Mouse (Mus musculus) G1E-ER4 (cell line): ENCODE data around the gene Rrnad1. TPM values are rescaled to one million over a fixed set of nuclear protein-coding genes. Genes with fewer than 3 reads are reported as not detected.

Source experiments
- GATA1 ChIP-seq: IDR thresholded peaks from one replicate; pipeline ENCODE4 v1.8.0; 2012; ENCODE audit warnings: low read length, inconsistent platforms
- polyA plus RNA-seq: library from polyadenylated mRNA; stranded (reverse); fragments of >175 nt; gene quantifications from 2 replicates; pipeline ENCODE4 v1.2.3, GENCODE M21; 2012

The Rrnad1 gene
- polyA plus RNA-seq, 1 experiment, result 16.3 TPM

DNA sequence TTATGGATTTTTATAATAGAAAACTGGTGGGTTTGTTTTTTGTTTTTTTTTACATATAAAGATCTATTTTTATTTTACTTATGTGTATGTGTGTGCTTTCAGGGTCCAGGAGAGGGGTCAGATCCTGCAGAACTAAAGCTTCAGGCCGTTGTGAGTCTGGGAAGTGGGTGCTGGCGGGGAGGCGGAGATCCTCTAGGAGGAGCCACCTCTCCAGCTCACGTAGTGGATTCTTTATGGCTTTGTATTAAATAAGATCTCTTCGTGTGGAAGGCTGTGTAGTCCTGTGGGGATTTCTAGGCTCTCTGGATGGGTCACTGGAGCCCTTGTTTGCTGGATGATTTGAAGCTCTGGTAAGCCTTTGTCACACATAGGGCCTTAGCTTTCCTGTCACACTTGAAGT is 10.1 kb upstream of the Rrnad1 start:
- TF ChIP-seq GATA1, result no peak

DNA sequence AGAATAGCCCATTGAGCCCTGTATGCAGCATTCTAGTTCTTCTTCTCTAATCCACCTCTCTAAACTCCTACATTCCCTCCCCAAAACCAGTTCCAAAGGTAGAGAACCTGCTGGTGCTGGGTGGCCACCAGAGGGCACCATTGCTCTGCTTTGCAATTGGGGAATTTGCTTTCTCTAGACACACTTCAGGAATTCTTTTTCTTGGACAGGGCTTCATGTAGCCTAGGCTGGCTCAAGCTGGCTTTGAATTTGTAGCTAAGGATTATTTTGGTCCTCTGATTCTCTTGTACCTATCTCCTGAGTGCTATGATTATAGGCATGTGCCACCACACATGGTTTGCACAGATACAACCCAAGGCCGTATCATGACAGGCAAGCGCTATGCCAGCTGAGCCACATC is 5.3 kb upstream of the Rrnad1 start:
- no peak for TF ChIP-seq GATA1

DNA sequence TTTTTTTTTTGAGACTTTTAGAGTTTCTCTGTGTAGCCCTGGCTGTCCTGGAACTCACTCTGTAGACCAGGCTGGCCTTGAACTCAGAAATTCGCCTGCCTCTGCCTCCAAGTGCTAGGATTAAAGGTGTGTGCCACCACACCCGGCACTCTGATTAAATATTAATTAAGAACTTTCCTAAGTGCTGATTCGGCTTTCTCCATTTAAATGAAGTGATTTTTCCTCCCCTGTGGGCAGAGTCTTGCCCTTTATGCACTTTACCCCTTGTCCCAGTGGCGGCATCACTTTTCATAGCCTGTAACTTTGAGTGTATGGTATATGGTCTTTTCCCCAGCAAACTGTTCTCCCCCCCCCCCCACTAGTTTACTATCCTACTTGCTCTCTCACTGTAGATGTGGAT is 4.7 kb upstream of the Rrnad1 start:
- no peak for TF ChIP-seq GATA1

GRCm38 (mm10) chr3:87934501-87934900 is 4.0 kb upstream of the Rrnad1 start:
- TF ChIP-seq GATA1, result no peak

DNA sequence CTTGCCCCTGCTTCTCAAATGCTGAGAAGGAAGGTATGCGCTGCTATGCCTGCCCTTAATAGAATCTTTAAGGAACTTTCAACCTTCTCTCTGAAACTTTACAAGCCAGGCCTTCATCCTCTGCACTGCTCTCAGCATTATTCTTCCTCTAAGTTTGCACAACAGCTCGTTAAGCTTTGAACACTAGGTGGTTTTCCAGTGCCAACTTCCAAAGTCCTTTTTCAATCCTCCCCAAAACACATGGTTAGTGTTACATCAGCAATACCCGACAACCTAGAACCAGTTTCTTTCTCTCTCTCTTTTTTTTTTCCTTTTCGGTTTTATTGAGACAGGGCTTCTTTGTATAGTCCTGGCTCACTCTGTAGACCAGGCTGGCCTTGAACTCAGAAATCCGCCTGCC is 3.5 kb upstream of the Rrnad1 start:
- no peak for TF ChIP-seq GATA1

- no peak for TF ChIP-seq GATA1
Measured at GRCm38 (mm10) chr3:87929341-87930077, 1.0 kb downstream of the Rrnad1 start.

DNA sequence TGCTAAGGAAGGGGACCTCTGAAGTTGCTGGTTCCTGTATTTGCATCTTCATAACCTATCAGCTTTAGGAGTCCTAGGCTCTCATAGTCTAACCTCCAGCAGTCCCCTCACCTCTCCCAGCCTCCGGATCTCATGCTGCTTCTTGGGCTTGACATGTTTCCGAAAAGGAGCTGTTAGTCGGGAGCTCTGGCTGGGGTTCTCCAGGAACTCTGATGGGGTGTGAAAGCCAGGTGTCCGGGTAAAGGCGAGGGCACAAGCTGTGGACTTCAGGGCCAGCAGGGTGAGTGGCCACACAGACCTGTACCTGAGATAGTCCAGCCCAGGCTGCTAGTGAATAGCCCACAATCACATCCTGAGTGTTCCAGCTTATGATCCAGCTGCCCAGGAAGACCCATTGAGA is 3.1 kb downstream of the Rrnad1 start:
- no peak for TF ChIP-seq GATA1

GRCm38 (mm10) chr3:87924996-87925395 is 5.5 kb downstream of the Rrnad1 start:
- TF ChIP-seq GATA1, result no peak

- no peak for TF ChIP-seq GATA1
Measured at GRCm38 (mm10) chr3:87920270-87920943, 10.1 kb downstream of the Rrnad1 start.

GRCm38 (mm10) chr3:87919336-87920108 is 11.0 kb downstream of the Rrnad1 start, which contains the start of gene Mrpl24:
Gene Mrpl24 (plus strand): TSS chr3:87919506.
- TF ChIP-seq GATA1, result no peak

DNA sequence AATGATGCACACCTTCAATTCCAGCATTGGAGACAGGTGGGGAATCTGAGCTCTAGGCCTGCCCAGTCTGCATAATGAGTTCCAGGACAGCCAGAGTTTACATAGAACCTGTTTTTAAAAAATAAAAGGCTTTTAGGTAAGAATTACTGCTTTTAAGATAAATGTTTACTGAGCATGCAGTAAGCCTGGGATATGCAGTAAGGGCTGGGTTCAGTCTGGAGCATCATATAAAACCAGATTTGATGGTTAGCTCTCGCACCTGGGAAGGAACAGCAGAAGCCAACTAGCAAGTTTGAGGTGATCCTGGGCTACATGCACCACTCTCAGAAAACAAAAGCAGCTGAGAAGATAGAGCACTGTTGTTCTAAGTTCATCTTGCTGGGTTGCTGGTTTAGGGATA is 12.0 kb downstream of the Rrnad1 start:
- TF ChIP-seq GATA1, result no peak

DNA sequence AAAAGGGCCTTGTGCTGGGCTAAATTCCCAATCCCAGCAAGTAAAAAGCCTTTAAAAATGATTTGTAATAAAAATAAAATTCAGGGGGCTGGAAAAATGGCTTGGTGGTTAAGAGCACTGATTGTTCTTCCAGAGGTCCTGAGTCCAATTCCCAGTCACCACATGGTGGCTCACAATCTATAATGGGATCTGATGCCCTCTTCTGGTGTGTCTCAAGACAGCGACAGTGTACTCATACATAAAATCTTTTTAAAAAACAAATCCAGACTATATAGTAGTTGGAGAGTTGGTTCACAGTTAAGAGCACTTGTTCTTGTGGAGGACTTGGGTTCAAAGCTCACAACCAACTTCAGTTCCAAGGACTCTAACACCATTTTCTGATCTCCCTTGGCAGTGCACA is 13.5 kb downstream of the Rrnad1 start:
- TF ChIP-seq GATA1, result no peak

DNA sequence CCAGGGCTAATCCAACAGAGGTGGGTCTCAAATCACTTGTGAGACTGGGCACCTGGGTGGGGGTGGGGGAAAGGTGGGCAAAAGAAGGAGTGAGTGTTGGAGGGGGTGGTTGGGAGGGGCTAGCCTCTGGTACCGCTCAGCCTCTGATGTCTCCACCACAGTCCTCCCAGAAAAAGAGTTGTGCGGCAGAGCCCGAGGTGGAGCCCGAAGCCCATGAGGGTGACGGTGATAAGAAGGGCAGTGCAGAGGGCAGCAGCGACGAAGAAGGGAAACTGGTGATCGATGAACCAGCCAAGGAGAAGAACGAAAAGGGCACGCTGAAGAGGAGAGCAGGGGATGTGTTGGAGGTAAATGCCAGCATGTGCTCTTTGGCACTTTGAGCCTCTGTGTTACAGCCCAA is 16.6 kb downstream of the Rrnad1 start:
- no peak for TF ChIP-seq GATA1

- TF ChIP-seq GATA1, result no peak
Measured at GRCm38 (mm10) chr3:87913491-87913890, 17.0 kb downstream of the Rrnad1 start.

GRCm38 (mm10) chr3:87910573-87911141 is 19.9 kb downstream of the Rrnad1 start:
- no peak for TF ChIP-seq GATA1

- no peak for TF ChIP-seq GATA1
Measured at GRCm38 (mm10) chr3:87909874-87910273, 20.6 kb downstream of the Rrnad1 start.
